Mouse (Mus musculus) lung, postnatal 0 days (tissue): ENCODE results near the gene Nacc1.

Source experiments
- CTCF ChIP-seq: IDR thresholded peaks from 2 replicates; pipeline ENCODE4 v1.5.1; 2016; ENCODE audit warnings: antibody characterized with exemption, mild to moderate bottlenecking
- EP300 ChIP-seq: IDR thresholded peaks from 2 replicates; pipeline ENCODE4 v1.6.1; 2016; ENCODE audit warnings: antibody characterized with exemption, mild to moderate bottlenecking, control low read depth

DNA sequence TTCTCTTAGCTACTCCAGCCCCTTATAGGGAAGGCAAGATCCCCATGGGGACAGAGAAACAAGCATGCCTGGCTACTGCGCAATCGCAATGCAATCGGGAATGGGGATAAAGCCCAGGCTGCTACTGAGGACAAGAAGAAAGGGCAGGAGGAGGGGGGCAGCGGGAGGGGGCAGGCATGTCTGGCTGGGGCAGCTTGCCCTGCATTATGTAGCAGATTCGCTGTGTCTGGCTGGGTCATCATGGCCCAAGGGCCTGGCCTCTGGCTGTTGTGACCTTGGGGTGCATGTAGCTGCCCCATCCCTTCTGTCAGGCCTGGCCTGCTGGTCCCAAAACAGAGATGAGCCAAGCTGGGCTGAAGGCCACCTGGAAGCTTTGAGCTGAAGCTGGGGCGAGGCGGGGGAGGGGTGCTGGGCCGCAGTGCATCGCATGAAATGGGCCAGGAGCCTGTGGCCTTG, 52.8 kb downstream of the Nacc1 start:
- TF ChIP-seq CTCF = no peak
- no peak for TF ChIP-seq EP300
